9 mouse cellular contexts compared by ENCODE assay signal in the genomic region with DNA sequence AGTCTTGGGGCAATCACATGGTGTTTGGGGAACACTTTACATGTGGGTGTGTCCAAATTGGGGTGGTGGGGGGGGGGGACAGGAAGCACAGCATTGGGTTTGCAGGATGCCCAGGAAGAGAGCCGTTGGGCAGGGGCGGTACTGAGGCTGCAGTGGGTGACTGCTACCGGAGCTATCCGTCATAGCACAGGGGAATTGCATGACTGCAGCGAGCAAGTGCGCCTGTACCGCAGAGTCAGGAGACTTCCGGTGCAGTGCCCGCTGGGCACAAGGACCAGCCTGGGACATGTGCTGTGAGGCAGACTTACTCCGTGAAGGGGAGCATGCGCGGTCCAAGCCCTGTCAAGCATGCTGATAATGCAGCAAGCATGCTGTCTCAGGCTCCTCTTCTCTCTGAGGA. TPM values are rescaled to one million over a fixed set of nuclear protein-coding genes. Genes with fewer than 3 reads are reported as not detected.
A peak's percentile ranks its signal among the peaks of the same experiment; 100 is the strongest.
DNase-seq lines count a peak whose midpoint lies in the region; ATAC-seq lines count a peak whose summit lies in the region.
"Had no signal": no experiment of that assay in that cellular context is flagged by ENCODE, and none has a peak within 500 bp of the region (broad histone marks: within the 10 kb centered on the region; RNA-seq: fewer than 3 reads in every experiment).

No protein-coding gene starts in this region.

- no peaks in the 10 kb centered on the region for H3K4me1 ChIP-seq in hindbrain, embryonic 15.5 days (replicated peaks)
- no peaks in the 10 kb centered on the region for H3K4me1 ChIP-seq in hindbrain, embryonic 10.5 days (replicated peaks)

- no peak overlapping the region for H3K4me3 ChIP-seq in hindbrain, embryonic 15.5 days
- H3K4me3 ChIP-seq in hindbrain, embryonic 10.5 days: no peak overlapping the region

- H3K4me2 ChIP-seq in hindbrain, embryonic 15.5 days: peak overlapping the region; percentile 30

- WGBS in hindbrain, embryonic 15.5 days: 71% methylated on average over 12 of the region's 12 CpGs
- 68% methylated on average over 12 of the region's 12 CpGs for WGBS in hindbrain, embryonic 10.5 days

- peak; percentile 19; the same call in 1 of the 2 replicates for ATAC-seq in hindbrain, embryonic 15.5 days (ENCODE audit: low FRiP score, low read depth)
- peak; percentile 83 for ATAC-seq in inflammation-experienced regulatory T-cells, adult 6 months
- peak; percentile 78 for ATAC-seq in megakaryocyte, adult 5-6 weeks (ENCODE audit: poor library complexity, severe bottlenecking)
- ATAC-seq: Patski had no signal

- H3K9me3 ChIP-seq in hindbrain, embryonic 15.5 days: no peaks in the 10 kb centered on the region
- no peaks in the 10 kb centered on the region for H3K9me3 ChIP-seq in hindbrain, embryonic 10.5 days

- no peak overlapping the region for H3K9ac ChIP-seq in hindbrain, embryonic 15.5 days

- no peak overlapping the region for H3K27ac ChIP-seq in hindbrain, embryonic 15.5 days (replicated peaks)
- H3K27ac ChIP-seq in hindbrain, embryonic 10.5 days: no peak overlapping the region

- H3K27me3 ChIP-seq in hindbrain, embryonic 15.5 days: no peaks in the 10 kb centered on the region
- no peaks in the 10 kb centered on the region for H3K27me3 ChIP-seq in hindbrain, embryonic 10.5 days (ENCODE audit: insufficient read depth, poor library complexity, severe bottlenecking)
- H3K27me3 ChIP-seq: Patski had no signal

- H3K36me3 ChIP-seq in hindbrain, embryonic 15.5 days: no peaks in the 10 kb centered on the region
- peaks cover 87% of the 10 kb centered on the region for H3K36me3 ChIP-seq in hindbrain, embryonic 10.5 days

- DNase-seq in hindbrain, embryonic 10.5 days (ENCODE audit: low spot score): no peak
- DNase-seq in thymus, postnatal 0 days (ENCODE audit: low spot score): peak; percentile 77
- no peak for DNase-seq in right cerebral cortex, postnatal 4 days
- no peak for DNase-seq in adrenal gland, postnatal 25 days
- DNase-seq in right cerebral cortex, postnatal 36 days (ENCODE audit: low spot score in 2 of 2): no peak

RNA-seq across cellular contexts. Expression of gene Muc13, which starts 42.2 kb away (rescaled TPM):
- 0.05 TPM in 1 of 2 replicates, not detected in the other for polyA plus RNA-seq in hindbrain, embryonic 15.5 days (2015; fragmentation: Nextera tagmentation; extraction: Ambion mirVana)
- polyA plus RNA-seq in hindbrain, embryonic 10.5 days (2016; fragmentation: Nextera tagmentation; extraction: Ambion mirVana): 0.09 and 0.26 TPM in 2 replicates
- under 1 TPM in 1 of 3 experiments, not detected in 2; 0.78 TPM for polyA plus RNA-seq in inflammation-experienced regulatory T-cells, adult 6 months (2017; shearing (Covaris generic))
- total RNA-seq in megakaryocyte, adult 5-6 weeks (2015): 1.2 and 2.1 TPM in 2 replicates
- 0.81 and 1.8 TPM in 2 replicates for total RNA-seq in megakaryocyte, adult 5-6 weeks (2017)
- 0.48 and 0.69 TPM in 2 replicates for polyA plus RNA-seq in thymus, postnatal 0 days (2015; fragmentation: Nextera tagmentation; extraction: Ambion mirVana)
- total RNA-seq in adrenal gland, postnatal 25 days (2021): not detected in 2 replicates
- polyA plus RNA-seq: Patski had no signal

Comparison
In these comparisons a context has a peak if more than half of its experiments do, and no peak if none do; other contexts are left out.
1. ATAC-seq: peak in every context shown above with its lines; median percentile 83 in inflammation-experienced regulatory T-cells, adult 6 months; 78 in megakaryocyte, adult 5-6 weeks; 19 in hindbrain, embryonic 15.5 days.